Mouse (Mus musculus): ENCODE results near the gene Krt77. TPM values are rescaled to one million over a fixed set of nuclear protein-coding genes. Genes with fewer than 3 reads are reported as not detected.

The Krt77 gene
- polyA plus RNA-seq (2016; fragmentation: Nextera tagmentation; extraction: Ambion mirVana), result not detected in 2 replicates

DNA sequence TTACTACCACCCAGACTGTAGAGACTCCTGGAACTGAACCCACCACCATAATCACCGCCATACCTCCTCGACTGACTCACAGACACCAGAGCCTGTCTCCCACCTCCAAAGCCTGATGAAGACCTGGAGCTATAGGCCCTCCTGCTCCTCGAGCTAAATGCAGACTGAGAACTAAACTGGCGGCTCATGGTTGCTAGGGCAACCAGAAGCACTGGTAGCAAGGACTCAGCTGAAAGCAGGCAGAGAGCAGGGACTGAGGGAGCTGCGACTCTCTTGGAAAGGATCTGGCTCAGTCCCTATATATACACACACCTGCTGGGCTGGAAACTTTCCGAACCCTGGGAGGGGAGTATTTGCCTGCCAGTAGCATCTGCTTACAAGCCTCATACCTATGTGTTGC is at the start of gene Krt77:
Gene Krt77, minus strand, starts transcription at position 275 of the 400 bp plus-strand sequence.
- Histone ChIP-seq H3K4me1 (replicated peaks) (no peaks in the 10 kb centered on the region), H3K36me3 (no peaks in the 10 kb centered on the region), H3K27me3 (peaks cover 42% of the 10 kb centered on the region), H3K9ac (replicated peaks) (no peak within 1 kb of the TSS), H3K4me2 (no peak within 1 kb of the TSS), H3K27ac (no peak within 1 kb of the TSS), H3K9me3 (no peaks in the 10 kb centered on the region), H3K4me3 (replicated peaks) (no peak within 1 kb of the TSS)
- no peak for ATAC-seq (ENCODE audit: insufficient number of reproducible peaks, insufficient read depth, low FRiP score, low TSS enrichment, low read depth)
- 39% methylated on average over 6 of the region's 6 CpGs for WGBS

DNA sequence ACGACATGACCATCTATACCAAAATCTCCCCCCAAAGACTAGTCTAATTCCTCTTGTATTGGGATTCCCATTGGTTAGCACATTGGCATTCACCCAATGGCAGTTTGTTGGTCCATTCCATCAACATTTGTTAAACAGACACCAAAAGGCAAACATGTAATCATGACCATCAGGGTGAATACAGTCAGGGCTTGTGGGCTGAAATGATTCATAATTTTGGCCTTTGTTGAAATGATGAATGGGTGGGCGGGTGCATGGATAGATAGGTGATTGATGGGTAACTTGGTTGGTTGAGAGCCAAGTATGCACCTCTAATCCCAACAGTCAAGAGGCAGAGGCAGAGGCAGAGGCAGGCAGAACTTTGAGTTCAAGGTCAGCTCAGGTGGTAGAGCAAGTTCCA is 46.6 kb upstream of the Krt77 start:
- Histone ChIP-seq H3K9ac (replicated peaks) (no peak overlapping the region), H3K4me1 (replicated peaks) (no peaks in the 10 kb centered on the region), H3K27ac (no peak overlapping the region), H3K4me3 (replicated peaks) (no peak overlapping the region), H3K36me3 (no peaks in the 10 kb centered on the region), H3K4me2 (no peak overlapping the region), H3K27me3 (peaks cover 5% of the 10 kb centered on the region; the same call in 1 of the 2 replicates), H3K9me3 (no peaks in the 10 kb centered on the region)
- 76% methylated on average over 2 of the region's 2 CpGs for WGBS
- no peak for ATAC-seq (ENCODE audit: insufficient number of reproducible peaks, insufficient read depth, low FRiP score, low TSS enrichment, low read depth)

DNA sequence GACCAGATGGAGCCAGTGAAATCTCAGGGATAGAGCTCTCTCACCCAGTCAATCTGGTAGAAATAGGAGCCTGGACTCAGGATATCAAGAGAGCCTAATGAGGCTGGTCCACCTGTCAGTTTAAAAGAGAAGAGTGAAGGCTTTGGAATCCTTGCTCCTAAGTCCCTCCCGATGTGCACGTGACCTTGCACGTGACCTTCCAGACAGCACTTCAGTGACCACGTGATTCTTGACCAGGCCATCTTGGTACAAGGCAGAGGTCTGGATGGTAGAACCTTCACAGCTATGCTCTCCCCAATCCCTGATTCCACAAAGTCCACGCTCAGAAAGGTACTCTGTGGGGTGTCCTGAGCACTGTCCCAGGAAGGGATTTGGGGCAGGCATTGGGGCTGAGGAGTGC is 35.3 kb upstream of the Krt77 start:
- 78% methylated on average over 5 of the region's 5 CpGs for WGBS
- no peak for ATAC-seq (ENCODE audit: insufficient number of reproducible peaks, insufficient read depth, low FRiP score, low TSS enrichment, low read depth)
- Histone ChIP-seq H3K9me3 (no peaks in the 10 kb centered on the region), H3K36me3 (no peaks in the 10 kb centered on the region), H3K4me3 (replicated peaks) (no peak overlapping the region), H3K9ac (replicated peaks) (no peak overlapping the region), H3K27me3 (no peaks in the 10 kb centered on the region), H3K27ac (no peak overlapping the region), H3K4me2 (no peak overlapping the region), H3K4me1 (replicated peaks) (no peaks in the 10 kb centered on the region)

DNA sequence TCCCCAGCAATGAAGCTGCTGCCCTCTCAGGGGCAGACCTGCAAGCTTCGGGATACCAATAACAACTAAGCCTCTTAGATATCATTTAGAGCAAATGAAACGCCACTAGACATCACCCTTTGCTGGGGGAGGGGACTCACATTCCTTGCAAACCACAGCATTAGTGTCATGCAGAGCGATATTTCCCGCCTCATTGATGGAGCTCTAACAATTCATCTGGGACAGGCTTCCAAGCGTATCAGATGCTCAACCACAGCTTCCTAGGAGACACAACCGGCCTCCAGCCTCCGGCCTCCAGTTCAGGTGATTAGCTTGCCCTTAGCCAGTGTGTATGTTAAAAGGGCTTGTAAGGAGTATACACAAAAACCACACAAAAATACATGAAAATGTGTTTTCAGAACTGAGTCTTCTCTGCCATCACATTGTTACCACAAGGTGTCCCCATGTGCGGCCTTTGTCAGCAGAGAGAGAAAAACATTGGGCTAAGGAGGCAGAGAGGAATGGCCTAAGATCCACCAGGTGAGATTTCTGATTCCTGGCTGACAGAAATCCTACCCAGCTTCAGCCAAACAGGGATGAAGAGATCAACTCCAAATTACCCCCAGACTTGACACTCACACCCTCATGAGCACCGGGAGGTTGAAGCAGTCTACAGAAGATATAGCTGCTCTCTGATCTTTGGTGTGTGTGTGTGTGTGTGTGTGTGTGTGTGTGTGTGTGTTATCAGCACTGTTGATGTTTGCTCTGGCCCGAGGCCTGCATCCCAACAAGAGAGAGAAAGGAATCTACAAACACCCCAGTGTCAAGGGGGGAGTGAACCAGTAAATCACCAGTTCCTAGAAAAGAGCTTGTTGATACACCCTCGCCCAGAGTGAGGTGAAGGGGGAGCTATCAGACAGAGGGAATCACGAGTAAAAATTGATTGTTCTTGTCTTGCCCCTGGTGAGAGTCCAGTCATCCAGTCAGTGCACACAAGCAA is 33.0 kb upstream of the Krt77 start:
- H3K27ac ChIP-seq, result no peak overlapping the region
- 57% methylated on average over 12 of the region's 12 CpGs for WGBS
- no peak overlapping the region for H3K9ac ChIP-seq (replicated peaks)
- no peaks in the 10 kb centered on the region for H3K36me3 ChIP-seq
- no peak for ATAC-seq (ENCODE audit: insufficient number of reproducible peaks, insufficient read depth, low FRiP score, low TSS enrichment, low read depth)
- H3K4me2 ChIP-seq, result no peak overlapping the region
- no peak overlapping the region for H3K4me3 ChIP-seq (replicated peaks)
- H3K27me3 ChIP-seq, result no peaks in the 10 kb centered on the region
- no peaks in the 10 kb centered on the region for H3K4me1 ChIP-seq (replicated peaks)
- H3K9me3 ChIP-seq, result no peaks in the 10 kb centered on the region

DNA sequence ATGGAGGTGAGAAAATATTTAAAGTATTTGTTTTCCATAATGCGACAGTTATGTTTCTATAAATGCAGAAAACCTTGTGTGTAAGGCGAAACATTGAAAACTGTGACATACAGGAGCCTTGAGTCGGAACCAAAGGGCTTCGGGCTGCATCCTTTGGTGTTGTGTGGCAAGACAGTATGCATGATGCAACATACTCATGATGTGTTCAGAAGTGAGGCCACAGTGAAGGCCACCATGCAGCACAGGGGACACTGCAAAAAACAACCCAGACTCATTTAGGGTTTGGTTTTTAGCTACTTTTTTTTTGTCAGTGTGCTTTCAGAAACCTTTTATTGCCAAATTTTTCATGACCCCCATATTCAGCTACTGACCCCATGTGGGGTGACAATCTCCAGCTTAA is 25.7 kb upstream of the Krt77 start:
- no peaks in the 10 kb centered on the region for H3K36me3 ChIP-seq
- no peaks in the 10 kb centered on the region for H3K4me1 ChIP-seq (replicated peaks)
- H3K9ac ChIP-seq (replicated peaks), result no peak overlapping the region
- WGBS, result 90% methylated on average over 4 of the region's 4 CpGs
- no peak overlapping the region for H3K4me3 ChIP-seq (replicated peaks)
- ATAC-seq (ENCODE audit: insufficient number of reproducible peaks, insufficient read depth, low FRiP score, low TSS enrichment, low read depth), result no peak
- H3K27ac ChIP-seq, result no peak overlapping the region
- no peaks in the 10 kb centered on the region for H3K9me3 ChIP-seq
- H3K4me2 ChIP-seq, result no peak overlapping the region
- no peaks in the 10 kb centered on the region; the same call in none of the 2 replicates for H3K27me3 ChIP-seq

DNA sequence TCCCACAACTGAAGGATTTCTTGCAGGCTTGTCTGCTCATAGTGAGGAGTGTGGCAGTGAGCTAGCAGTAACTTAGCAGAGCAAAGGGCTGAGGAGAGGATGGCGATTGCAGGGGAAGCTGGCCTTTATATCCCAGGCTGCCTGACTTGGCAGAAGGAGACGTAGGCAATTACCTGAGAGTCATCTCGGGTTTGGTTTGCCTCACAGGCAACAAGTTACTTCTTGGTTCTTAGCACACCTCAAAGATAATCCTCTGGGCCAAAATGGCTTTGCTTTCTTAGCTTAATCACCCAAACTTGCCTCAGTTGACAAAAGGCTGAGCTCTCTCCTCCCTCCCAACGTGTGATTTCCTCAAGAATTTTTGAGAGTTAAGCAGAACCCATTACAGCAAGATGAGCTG is 23.3 kb upstream of the Krt77 start, which contains the start of gene Krt76:
Gene Krt76, minus strand, starts transcription at position 101 of the 400 bp plus-strand sequence.
- H3K9ac ChIP-seq (replicated peaks), result no peak within 1 kb of the TSS
- H3K4me3 ChIP-seq (replicated peaks), result no peak within 1 kb of the TSS
- no peak within 1 kb of the TSS for H3K4me2 ChIP-seq
- peaks cover 6% of the 10 kb centered on the region for H3K27me3 ChIP-seq
- WGBS, result 45% methylated on average over 4 of the region's 4 CpGs
- H3K9me3 ChIP-seq, result no peaks in the 10 kb centered on the region
- H3K36me3 ChIP-seq, result no peaks in the 10 kb centered on the region
- no peak for ATAC-seq (ENCODE audit: insufficient number of reproducible peaks, insufficient read depth, low FRiP score, low TSS enrichment, low read depth)
- H3K4me1 ChIP-seq (replicated peaks), result no peaks in the 10 kb centered on the region
- H3K27ac ChIP-seq, result no peak within 1 kb of the TSS

DNA sequence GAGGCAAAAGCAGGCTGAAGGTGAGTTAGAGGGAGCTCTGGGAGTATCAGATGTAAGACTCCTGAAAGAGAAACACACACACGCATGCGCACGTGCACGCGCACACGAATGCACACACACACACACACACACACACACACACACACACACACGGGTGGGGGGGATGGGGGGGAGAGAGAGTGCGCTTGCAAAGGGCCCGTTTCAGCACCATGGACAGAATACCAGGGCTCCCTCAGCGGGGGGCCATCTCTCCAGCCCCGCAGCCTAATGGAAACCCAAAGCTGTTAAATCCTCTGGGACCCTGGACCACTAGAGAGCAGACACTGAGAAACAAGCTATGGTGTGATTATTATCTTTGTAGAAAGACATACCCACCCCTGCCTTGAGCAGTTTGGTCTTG is 10.3 kb upstream of the Krt77 start:
- WGBS, result 6% methylated on average over 4 of the region's 11 CpGs
- H3K4me2 ChIP-seq, result no peak overlapping the region
- no peak for ATAC-seq (ENCODE audit: insufficient number of reproducible peaks, insufficient read depth, low FRiP score, low TSS enrichment, low read depth)

DNA sequence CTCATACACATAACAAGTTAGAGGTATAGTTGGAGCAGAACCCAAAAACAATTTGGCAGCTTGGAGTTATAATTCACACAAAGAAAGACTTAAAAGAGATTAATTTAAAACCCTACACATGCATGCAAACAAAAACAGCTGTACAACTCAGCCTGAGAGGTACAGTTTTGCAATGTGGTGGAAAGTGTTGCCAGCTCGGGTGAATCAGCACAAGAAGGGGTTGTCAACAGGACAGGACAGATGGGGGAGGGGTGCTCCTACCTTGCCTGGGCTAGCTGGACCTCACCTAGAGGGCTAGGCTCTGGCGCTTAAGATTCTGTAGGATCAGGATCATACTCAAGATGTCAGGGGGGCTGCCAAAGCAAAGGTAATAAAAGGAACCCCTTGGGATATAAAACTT is 8.5 kb upstream of the Krt77 start:
- Histone ChIP-seq H3K9me3 (no peaks in the 10 kb centered on the region), H3K4me1 (replicated peaks) (no peaks in the 10 kb centered on the region), H3K9ac (replicated peaks) (no peak overlapping the region), H3K4me2 (no peak overlapping the region), H3K4me3 (replicated peaks) (no peak overlapping the region), H3K36me3 (no peaks in the 10 kb centered on the region), H3K27ac (no peak overlapping the region), H3K27me3 (peaks cover 6% of the 10 kb centered on the region; the same call in 1 of the 2 replicates)
- no peak for ATAC-seq (ENCODE audit: insufficient number of reproducible peaks, insufficient read depth, low FRiP score, low TSS enrichment, low read depth)
- WGBS, result 43% methylated on average over 2 of the region's 2 CpGs

More for the DNA sequence above, 10.3 kb upstream of the Krt77 start:
- Histone ChIP-seq H3K4me1 (replicated peaks) (no peaks in the 10 kb centered on the region), H3K36me3 (no peaks in the 10 kb centered on the region), H3K27me3 (peaks cover 11% of the 10 kb centered on the region; the same call in 1 of the 2 replicates), H3K27ac (no peak overlapping the region), H3K9me3 (no peaks in the 10 kb centered on the region), H3K4me3 (replicated peaks) (no peak overlapping the region), H3K9ac (replicated peaks) (no peak overlapping the region)

DNA sequence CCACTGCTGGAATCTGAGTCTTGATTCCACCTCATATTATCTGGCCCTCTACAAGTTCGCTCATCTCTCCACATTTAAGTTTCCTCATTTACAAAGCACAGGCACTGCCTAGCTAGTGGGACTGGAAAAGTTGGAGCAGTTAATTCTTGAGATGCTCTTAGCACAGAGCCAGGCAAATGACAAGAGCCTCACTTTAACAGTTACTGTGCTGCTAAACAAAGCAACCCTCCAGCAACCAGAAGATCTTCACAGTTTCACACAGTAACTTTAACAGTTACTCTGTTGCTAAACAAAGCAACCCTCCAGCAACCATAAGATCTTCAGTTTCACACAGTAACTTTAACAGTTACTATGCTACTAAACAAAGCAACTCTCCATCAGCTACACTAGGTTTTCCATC is 4.9 kb upstream of the Krt77 start:
- Histone ChIP-seq H3K4me2 (no peak overlapping the region), H3K4me3 (replicated peaks) (no peak overlapping the region), H3K9ac (replicated peaks) (no peak overlapping the region), H3K27ac (no peak overlapping the region), H3K36me3 (no peaks in the 10 kb centered on the region), H3K4me1 (replicated peaks) (no peaks in the 10 kb centered on the region), H3K9me3 (no peaks in the 10 kb centered on the region), H3K27me3 (peaks cover 19% of the 10 kb centered on the region)
- ATAC-seq (ENCODE audit: insufficient number of reproducible peaks, insufficient read depth, low FRiP score, low TSS enrichment, low read depth), result no peak
- WGBS, result 82% methylated on average over 1 of the region's 1 CpGs

DNA sequence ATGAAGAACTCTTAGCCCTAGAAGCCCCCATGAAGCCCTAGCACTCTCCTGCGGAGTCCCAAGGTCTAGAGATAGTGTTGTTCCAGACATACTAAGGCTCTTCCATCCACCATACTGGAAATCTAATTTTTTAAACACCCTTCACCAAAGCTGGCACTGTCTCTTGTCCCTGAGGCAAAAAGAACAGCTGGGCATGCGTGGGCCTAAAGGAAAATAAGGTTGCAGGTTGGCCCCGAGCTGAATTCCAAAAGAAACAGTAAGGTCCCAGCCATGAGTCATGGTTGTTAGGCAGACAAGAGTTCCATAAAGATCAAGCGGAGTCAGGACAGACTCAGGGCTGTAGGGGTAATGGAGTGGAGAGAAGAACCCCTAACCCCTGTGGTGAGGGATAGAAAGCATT is 3.7 kb upstream of the Krt77 start:
- no peak overlapping the region for H3K4me3 ChIP-seq (replicated peaks)
- H3K9ac ChIP-seq (replicated peaks), result no peak overlapping the region
- peaks cover 28% of the 10 kb centered on the region for H3K27me3 ChIP-seq
- H3K4me2 ChIP-seq, result no peak overlapping the region
- H3K4me1 ChIP-seq (replicated peaks), result no peaks in the 10 kb centered on the region
- H3K9me3 ChIP-seq, result no peaks in the 10 kb centered on the region
- ATAC-seq (ENCODE audit: insufficient number of reproducible peaks, insufficient read depth, low FRiP score, low TSS enrichment, low read depth), result no peak
- WGBS, result 73% methylated on average over 4 of the region's 4 CpGs
- H3K36me3 ChIP-seq, result no peaks in the 10 kb centered on the region
- H3K27ac ChIP-seq, result no peak overlapping the region

DNA sequence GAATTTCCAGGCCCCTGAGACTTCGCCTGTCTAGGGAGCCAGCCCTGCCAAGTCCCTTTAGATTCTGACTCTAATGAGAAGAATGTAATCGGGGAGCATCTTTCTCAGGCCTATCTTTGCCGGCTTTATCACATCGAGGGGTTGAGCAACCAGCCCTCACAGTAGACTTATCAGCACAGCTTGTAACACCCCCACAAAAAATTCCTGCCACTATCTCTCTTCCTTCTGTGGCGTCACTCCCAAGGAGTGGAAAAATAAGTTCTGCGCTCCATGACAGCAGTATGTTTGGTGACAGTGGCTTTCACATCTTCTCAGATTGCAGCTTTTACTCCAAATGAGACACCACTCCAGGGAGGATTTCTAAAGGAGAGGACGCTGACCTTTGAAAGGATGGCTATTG is 2.8 kb downstream of the Krt77 start:
- Histone ChIP-seq H3K4me1 (replicated peaks) (no peaks in the 10 kb centered on the region), H3K27me3 (peaks cover 49% of the 10 kb centered on the region), H3K36me3 (no peaks in the 10 kb centered on the region), H3K9ac (replicated peaks) (no peak overlapping the region), H3K4me3 (replicated peaks) (no peak overlapping the region), H3K9me3 (no peaks in the 10 kb centered on the region), H3K27ac (no peak overlapping the region), H3K4me2 (no peak overlapping the region)
- no peak for ATAC-seq (ENCODE audit: insufficient number of reproducible peaks, insufficient read depth, low FRiP score, low TSS enrichment, low read depth)
- WGBS, result 82% methylated on average over 7 of the region's 7 CpGs

All from limb, embryonic 12.5 days (tissue).